Mouse (Mus musculus): ENCODE results near the gene Unk.
A peak's percentile ranks its signal among the peaks of the same experiment; 100 is the strongest.
"Not testable (repeated sequence)": the region's sequence is repeated elsewhere in the genome, so short reads cannot be mapped to it uniquely, and the experiment has no call there.

The Unk gene

DNA sequence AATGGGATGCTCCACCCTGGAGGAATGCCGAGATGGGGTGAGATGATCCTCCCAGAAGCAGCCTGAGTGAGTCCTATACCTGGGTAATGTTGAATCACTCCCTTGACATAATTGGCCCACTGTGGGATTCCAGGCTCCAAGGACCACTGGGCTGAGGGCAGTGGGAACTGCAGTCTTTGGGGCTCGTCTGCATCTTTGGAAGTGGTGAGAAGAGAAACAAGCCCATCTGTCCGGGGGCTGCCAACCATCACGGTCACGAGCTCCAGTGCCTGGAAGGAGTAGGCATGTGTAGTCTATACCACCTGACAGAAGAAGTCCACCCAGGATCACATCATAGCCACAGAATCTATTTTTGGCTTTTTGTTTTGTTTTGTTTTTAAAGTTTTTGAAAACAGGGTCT, 19.2 kb upstream of the Unk start:
- no peak for DNase-seq (ENCODE audit: low spot score in 2 of 2)

DNA sequence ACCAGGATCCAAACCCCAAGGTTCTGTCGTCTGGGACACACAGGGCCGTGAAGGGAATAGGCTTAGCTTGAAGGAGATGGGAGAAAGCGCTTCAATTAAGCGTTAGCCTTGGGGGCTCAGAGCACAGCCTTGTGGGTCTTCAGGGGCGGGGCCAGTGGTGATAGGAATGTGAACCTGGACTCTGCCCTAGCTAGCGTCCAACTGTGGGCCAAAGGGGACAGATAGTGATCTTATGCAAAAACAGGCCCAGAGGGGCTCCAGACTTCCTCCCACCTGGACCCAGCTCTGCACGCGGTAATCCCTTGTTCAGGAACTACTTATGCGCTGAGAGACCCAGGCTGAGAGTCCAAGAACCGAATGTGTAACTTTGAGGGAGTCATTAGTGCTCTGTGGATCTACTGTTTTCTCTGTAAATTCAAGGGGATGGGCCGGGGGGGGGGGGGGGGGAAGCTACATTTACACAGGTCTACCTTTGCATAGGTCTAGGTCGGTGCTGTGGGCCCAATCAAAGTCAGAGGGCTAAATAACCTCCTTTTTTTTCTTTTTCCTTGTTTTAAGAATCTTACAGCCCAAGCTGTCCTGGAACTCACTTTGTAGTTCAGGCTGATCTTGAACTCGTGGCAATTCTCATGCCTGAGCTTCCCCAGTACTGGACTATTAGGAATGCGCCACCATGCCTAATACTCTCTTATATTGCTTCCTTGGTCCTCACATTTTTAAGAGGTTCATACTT, 18.4 kb upstream of the Unk start:
- DNase-seq (ENCODE audit: low spot score in 2 of 2) = no peak

DNA sequence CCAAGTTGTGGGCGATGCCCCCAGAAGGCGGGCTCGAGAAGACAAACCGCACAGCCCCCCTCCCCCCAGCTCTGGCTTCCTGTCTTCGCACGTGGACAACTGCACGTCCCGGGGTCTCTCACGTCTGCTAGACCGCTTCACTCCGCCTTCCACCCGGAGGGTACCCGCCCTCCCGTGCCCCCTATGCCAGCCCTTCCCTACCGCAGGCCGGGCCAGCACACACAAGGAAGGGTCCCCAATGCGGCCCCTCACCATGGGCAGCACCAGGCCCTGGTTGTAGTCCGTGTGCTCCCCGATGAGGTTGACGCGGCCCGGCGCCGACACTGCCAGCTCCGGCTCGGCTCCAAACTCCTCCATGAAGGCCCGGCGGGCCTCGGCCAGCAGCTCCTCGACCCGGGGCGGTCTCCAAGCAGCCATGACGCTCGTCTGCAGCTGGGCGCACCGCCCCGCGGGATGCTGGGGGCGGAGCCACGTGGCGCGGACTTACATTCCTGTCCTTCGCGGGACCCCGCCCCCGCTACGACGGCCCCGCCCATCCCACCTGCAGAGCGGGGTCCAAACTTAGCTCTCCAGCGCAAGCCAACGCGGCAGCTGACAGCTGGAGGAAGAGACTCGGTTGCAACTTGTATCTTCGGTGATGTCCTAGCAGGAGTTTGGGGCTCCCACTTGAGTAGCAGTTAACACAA, 17.7 kb upstream of the Unk start, which contains the start of gene Galk1:
Galk1 (minus strand) TSS at position 458 of the 686 bp plus-strand sequence.
- peak; percentile 87 to 91 for DNase-seq (ENCODE audit: low spot score in 2 of 2)

DNA sequence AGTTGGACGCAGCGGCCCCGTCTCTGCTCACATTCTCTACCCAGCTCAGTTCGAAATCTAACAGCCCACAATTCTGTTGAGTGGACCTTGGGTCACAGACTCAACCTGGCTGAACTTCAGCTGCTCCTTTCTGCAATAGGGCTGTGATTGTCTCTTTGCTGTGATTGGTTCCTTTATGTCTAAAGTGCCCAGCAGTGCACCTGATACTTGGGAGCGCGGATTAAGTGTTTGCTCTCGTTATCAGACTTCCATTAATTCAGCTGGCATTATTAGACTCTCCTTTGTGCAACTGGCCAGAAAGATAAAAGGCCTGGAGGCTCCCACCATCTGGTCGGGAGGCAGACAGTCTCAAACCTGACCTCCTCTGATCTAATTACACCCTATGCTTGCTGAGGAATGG, 15.3 kb upstream of the Unk start:
- no peak for DNase-seq (ENCODE audit: low spot score in 2 of 2)

DNA sequence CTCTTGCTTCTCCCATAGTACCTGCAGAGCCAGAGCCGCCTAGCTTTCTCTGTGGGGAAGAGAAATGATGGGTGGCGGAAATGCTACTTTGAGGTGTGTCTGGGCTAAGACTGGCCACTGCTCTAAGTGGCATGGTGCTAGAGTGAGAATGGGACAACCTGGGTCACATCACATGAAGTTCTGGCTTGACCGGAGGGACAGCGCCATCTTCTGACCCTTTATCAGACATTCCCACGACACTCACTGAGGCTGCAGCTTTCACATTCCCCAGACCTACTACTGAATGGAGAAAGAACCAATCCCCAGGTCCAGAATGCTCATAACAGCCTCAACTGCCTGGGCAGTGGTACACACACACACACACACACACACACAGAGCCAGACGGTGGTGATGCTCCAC, 12.0 kb upstream of the Unk start:
- peak in 1 of 2 experiments; percentile 51 for DNase-seq (ENCODE audit: low spot score in 2 of 2)

DNA sequence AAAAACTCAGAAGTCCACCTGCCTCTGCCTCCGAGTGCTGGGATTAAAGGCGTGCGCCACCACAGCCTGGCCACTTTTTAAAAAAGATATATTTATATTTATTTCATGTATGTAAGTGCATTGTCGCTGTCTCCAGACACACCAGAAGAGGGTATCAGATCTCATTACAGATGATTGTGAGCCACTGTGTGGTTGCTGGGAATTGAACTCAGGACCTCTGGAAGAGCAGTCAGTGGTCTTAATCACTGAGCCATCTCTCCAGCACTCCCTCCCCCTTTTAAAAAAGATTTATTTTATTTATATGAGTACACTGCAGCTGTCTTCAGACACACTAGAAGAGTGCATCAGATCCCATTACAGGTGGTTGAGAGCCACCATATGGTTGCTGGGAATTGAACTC, 11.3 kb upstream of the Unk start:
- DNase-seq (ENCODE audit: low spot score in 2 of 2) = not testable (repeated sequence)

DNA sequence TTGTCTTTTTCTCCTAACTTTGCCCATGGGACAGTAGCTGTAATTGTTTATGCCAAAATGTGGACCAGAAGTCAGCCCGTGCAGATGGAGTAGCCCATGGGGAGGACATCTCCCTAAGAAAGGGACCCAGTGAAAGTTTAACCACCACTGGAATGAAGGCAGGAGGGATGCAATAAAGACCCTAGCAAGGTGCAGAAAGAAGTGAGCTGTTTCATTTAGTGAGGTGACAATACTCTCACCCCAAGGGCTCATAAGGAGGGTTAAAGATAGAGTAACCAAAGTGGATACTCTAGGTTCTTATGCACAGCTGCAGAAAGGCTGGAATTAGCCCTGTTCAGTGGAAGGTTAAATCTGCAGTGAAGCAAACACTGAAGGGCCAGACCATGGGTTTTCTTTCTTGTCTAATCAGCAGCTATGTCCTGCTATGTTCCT, 10.7 kb upstream of the Unk start:
- DNase-seq (ENCODE audit: low spot score in 2 of 2) = no peak

DNA sequence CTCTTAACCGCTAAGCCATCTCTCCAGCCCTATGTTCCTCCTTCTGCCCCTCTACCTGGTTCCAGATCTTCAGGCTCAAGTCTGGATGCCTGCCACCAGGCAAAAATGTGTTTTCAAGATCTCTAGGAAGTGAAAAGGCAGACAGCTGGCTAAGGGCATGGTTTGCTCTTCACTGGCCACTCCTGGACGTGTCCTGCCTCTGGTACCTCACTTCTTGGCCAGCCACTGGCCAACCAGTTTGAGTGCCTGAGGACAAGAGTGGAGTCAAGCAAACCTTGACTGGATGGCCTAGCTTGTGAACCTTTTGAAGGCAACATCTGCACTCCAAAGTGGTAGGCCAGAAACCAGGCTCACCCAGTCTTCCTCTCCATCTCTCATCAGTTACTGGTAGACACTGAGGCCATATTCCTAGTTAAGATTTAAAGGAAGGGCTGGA, 10.1 kb upstream of the Unk start:
- DNase-seq (ENCODE audit: low spot score in 2 of 2) = no peak

DNA sequence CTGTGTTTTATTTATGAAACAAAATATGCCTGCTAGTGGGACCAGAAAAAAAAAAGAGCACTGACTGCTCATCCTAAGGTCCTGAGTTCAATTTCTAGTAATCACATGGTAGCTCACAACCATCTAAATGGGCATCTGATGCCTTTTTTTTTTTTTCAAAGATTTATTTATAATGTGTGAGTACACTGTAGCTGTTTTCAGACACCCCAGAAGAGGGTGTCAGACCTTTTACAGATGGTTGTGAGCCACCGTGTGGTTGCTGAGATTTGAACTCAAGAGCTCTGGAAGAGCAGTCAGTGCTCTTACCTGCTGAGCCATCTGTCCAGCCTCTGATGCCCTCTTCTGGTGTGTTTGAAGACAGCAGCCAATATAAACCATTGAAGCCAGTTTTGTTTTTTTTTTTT, 9.6 kb upstream of the Unk start:
- no peak for DNase-seq (ENCODE audit: low spot score in 2 of 2)

DNA sequence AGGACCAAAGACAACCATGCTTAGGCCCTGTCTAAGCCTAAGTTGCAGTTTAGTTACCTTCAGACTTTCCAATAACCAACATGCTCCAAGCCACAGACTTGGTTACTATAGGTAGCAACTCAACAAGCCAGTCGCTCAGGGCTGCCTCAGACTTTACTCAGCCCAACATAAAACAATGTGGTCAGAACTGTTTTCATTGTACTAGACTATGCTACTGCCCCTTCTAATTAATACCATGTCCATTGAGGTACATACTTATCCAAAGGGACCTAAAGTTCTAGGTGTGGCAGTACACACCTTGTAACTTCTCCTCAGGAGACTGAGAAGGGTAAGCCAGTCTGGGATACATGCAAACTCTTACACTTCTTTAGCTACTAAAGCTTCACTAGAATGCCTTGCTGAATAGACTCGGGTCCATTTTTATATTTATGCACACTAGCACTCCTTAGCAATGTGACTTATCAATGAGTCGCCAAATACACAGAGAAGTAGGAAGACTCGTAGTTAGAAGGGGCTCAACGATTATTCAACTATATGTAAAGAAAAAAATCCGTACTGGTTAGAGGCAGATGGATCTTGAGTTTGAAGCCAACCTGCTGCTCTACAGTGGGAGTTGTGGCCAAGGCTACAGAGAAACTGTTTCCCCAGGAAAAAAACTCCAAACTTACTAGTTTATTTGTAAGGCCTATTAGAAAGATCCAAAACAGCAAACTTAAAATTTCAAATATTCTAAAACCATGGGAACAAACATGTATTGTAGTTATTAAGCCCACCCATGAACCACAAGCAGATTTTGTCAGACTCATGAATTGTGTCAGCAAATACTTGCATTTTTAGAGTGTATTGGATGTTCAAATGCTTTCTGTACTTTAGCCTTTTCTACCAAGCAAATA, 8.5 kb upstream of the Unk start:
- no peak for DNase-seq (ENCODE audit: low spot score in 2 of 2)

DNA sequence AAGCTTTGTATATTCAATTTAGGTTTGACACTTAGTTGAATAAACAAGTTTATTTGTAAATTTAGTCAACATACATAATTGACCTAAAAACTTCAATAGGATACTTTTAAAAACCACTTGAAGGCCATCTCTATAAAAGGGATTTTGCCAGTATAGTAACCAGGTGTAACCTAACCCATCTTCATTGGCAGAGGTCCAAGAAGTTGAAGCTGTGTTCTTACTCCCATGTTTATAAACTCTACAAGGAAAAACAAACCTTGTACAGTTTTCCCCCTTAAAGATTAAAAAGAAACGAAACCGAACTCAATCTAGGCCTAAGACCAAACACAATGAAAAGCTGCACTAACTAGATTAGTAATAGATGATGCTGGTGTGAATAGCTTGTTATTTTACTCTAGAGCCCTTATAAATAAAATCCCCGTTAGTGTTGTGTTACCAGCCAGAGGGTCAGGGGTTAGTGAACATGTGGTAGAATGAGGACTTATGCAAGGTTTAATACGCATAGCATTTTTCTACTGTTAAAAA, 7.8 kb upstream of the Unk start:
- no peak for DNase-seq (ENCODE audit: low spot score in 2 of 2)

DNA sequence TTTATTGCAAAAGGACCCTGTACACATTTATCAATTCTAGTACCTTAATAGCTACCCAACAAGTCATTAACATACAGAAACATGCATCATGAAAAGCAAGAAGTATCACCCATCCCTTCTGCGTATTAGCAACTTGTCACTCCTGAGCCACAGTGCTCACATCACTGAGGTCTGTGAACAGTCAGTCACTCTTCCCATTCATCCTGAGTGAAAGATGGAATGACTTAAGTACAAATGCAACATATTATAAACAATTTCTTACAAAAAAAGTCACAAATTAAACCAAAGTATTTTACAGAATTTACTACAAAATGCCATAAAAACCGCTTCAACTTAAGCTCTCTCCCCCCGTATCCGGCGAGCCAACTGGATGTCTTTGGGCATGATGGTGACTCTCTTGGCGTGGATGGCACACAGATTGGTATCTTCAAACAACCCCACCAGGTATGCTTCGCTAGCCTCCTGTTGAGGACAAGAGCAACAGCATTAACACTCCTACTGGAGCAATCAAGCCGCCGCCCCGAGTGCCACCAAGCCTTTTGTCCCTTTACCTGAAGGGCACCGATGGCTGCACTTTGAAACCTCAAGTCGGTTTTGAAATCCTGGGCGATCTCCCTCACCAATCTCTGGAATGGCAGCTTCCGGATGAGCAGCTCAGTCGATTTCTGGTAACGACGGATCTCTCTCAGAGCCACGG, 6.9 kb upstream of the Unk start:
- DNase-seq (ENCODE audit: low spot score in 2 of 2) = not testable (repeated sequence)

DNA sequence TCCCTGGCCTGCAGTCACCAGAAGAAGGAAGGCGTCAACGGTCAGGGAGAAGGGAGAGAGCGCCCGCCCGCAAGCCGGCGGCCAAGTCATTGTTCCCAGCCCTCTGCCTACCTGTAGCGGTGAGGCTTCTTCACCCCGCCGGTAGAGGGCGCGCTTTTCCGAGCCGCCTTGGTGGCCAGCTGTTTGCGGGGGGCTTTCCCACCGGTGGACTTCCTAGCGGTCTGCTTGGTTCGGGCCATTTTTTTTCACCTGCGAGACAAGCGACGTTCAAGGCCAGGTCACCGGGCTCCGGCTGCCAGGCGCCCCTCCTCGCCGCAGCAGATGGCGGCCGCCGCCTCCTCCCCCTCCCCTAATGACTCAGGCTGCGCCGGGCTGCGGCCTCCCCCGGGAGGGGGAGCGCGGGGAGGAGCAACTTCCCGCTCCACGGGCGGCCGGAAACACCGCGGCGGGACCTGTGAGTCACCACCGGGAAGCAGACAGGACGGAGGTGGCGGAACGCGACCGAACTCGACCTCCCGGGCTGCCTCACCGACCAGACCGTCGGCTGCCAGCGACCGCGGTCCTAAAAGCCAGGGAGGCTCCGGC, 6.3 kb upstream of the Unk start:
- peak; percentile 80 to 95 for DNase-seq (ENCODE audit: low spot score in 2 of 2)

DNA sequence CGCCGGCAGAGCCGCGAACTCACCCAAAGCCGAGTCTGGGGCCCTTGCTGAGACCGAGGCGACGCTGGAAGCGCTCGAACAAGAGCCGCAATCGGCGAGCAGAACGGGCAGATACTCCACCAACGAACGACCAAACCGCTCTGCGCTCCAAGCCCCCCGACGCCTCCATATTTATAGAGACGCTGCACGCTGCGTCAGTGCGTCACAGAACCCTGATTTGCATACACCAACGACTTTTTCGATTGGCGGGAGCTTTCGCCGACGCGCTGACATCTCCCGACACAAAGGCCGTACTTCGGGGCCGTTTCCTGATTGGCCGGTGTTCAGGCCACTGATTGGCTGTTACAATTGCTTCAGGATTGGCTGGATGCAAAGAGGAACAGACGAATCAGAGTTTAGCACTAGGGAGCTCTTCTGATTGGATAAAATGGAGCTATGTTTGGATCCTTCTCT, 5.7 kb upstream of the Unk start:
- peak; percentile 96 to 99 for DNase-seq (ENCODE audit: low spot score in 2 of 2)

DNA sequence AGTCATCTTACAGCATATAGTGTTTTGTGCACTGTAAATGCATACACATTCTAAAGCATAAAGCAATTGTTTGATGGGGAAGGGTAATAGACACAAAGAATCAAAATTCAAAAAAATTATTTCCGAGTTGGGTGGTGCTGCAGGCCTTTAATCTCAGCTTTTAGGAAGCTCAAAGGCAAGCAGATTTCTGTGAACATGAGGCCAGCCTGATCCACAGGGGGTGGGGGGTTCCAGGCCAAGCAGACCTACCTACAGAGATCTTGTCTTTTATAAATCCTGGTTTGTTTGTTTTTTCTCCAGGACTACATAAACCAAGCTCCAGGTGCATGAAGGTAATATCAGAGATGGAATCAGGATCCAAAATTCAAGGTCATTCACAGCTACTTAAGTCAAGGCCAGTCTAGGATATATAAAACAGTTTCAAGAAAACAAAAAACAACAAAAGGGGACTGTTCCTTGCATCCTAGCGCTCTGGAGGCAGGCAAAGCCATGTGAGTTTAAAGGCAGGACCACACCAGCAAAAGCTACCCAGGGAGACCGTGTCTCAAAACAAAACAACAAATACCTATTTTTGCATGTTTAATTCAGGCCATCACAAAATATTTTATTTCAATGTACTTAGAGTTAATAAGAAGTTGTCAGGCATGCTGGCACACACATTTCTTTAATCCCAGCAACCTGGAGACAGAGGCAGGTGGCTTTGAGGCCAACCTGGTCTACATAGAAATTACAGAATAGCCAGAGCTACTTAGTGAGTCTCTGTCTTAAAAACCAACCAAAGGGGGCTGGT, 4.9 kb upstream of the Unk start:
- DNase-seq (ENCODE audit: low spot score in 2 of 2) = no peak

DNA sequence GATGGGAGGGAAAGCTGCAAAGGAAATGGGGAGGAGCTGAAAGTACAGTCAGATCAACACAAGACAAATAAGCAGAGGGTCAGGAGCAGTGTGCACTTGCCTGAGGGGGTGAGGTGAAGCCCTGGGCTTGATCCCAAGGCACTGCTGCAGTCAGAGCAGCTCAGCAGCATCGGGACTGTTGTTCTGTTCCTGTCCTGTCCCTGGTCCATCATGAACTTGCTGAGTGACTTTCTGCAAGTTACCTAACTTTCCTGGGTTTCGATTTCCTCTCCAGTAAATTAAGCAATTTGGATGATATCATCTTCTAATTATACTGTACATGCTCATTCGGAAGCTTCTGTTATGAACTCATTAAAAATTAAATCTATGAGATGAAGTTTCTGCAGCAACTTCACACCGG, 2.4 kb upstream of the Unk start, which contains the start of gene H3f3b:
H3f3b (minus strand) TSS at position 207 of the 400 bp plus-strand sequence.
- no peak for DNase-seq (ENCODE audit: low spot score in 2 of 2)

DNA sequence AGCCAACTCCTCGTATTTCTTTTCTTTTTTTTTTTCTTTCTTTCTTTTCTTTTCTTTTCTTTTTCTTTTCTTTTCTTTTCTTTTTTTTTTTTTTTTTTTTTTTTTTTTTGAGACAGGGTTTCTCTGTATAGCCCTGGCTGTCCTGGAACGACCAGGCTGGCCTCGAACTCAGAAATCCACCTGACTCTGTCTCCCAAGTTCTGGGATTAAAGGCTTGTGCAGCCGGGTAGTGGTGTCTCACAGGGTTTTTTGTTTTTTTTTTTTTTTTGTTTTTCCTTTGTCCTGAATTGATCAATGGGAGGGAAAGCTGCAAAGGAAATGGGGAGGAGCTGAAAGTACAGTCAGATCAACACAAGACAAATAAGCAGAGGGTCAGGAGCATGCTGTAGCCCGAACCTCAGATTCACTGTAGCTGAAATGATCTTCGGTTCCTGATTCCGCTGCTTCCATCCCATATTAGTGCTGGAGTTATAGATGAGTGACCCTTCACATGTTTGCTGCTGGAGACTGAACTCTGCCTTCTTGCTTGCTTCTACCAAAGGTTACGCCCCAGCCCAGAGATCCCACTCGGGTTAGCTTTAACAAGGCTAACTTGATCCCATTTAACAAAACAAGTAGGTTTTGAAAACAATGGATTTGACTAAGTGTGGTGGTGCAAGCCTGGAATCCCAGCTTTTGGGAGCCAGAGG, 1.8 kb upstream of the Unk start:
- no peak for DNase-seq (ENCODE audit: low spot score in 2 of 2)

DNA sequence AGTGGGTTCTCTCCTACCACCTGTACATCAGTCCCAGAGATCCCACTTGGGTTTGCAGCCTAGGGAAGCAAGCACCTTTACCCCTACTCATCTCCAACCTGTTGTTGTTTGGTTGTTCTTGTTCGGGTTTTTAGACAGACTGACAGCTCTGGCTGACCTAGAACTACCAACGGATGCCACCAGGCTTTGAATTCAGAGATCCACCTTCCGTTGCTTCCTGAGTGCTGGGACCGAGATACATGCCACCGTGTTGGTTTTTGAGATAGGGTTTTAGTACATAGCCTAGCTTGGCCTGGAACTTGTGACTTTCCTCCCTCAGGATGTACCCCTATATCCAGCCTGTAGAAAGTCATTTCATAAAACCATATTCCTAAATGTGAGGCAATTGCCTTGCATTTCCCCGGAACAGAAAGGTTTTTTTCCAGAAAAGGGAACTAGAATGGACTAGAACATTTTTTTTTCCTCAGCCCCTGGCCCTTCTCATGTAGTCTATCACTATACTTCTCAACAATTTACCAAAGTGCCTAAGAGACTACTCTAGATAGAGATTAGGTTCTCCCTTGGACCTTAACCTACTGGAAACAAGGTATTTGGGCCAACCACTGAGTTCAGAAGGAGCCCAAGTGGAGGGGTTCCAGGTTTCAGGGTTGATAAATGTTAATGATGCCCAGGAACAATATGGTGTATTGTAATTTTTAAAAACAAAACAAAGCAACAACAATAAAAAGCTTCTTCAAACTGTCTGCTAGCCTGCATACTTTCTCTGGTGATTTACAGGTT, 846 bp upstream of the Unk start:
- DNase-seq (ENCODE audit: low spot score in 2 of 2) = no peak
